Mouse (Mus musculus) intestine, postnatal 0 days (tissue): ENCODE measurements at regions not wholly inside any gene's neighbourhood (a gene's known extent, or its start where the extent isn't known, plus 50 kb on each side); places are given as distances from the start of the nearest gene placed in this dataset.

Source experiments
- ATAC-seq: fragments of 200-750 bp; cut with Nextera tagmentation; 2 replicates; pipeline ENCODE4 v1.8.0; 2017; ENCODE audit warnings: mild to moderate bottlenecking, moderate TSS enrichment, moderate library complexity
- H3K27ac ChIP-seq: fragments of 300-500 bp; sonication (generic); 2 replicates; pipeline ENCODE4 v1.5.1; 2014; ENCODE audit warnings: mild to moderate bottlenecking, low read depth, low read length, moderate library complexity
- H3K27me3 ChIP-seq: fragments of 300-500 bp; sonication (generic); replicated peaks from 2 replicates; pipeline ENCODE4 v1.6.1; 2014; ENCODE audit warnings: low read length, mixed read lengths; ENCODE audit not compliant: control insufficient read depth, insufficient read depth
- H3K36me3 ChIP-seq: fragments of 300-500 bp; sonication (generic); 2 replicates; pipeline ENCODE4 v1.6.1; 2014; ENCODE audit warnings: mild to moderate bottlenecking, moderate library complexity; ENCODE audit not compliant: control insufficient read depth, insufficient read depth
- H3K4me1 ChIP-seq: fragments of 300-500 bp; sonication (generic); replicated peaks from 2 replicates; pipeline ENCODE4 v1.6.1; 2014; ENCODE audit warnings: antibody characterized with exemption, low read length, mixed read lengths; ENCODE audit not compliant: control insufficient read depth, insufficient read depth
- H3K4me2 ChIP-seq: fragments of 300-500 bp; sonication (generic); replicated peaks from 2 replicates; pipeline ENCODE4 v1.6.1; 2014; ENCODE audit warnings: low read depth, mild to moderate bottlenecking, moderate library complexity
- H3K4me3 ChIP-seq: fragments of 300-500 bp; sonication (generic); 2 replicates; pipeline ENCODE4 v1.5.1; 2014; ENCODE audit warnings: low read depth, low read length
- H3K9ac ChIP-seq: fragments of 300-500 bp; sonication (generic); 2 replicates; pipeline ENCODE4 v1.6.1; 2014; ENCODE audit warnings: mild to moderate bottlenecking, low read depth, low read length
- H3K9me3 ChIP-seq: fragments of 300-500 bp; sonication (generic); 2 replicates; pipeline ENCODE4 v1.6.1; 2016; ENCODE audit warnings: mixed run types; ENCODE audit not compliant: control insufficient read depth
- CTCF ChIP-seq: sonication (generic); IDR thresholded peaks from 2 replicates; pipeline ENCODE4 v1.5.1; 2016; ENCODE audit warnings: low read depth, mild to moderate bottlenecking, control low read depth, antibody characterized with exemption, moderate library complexity
- WGBS: fragments of 180-500 bp; shearing (Covaris S2); extraction: QIAGEN DNeasy Blood & Tissue Kit; methylation state at CpG from one replicate; pipeline ENCODE4 v1.1.7; 2014; 5-methylcytosine and 5-hydroxymethylcytosine counted together

GRCm38 (mm10) chr11:111260691-111261383 is 194.9 kb downstream of the Kcnj2 start:
- ATAC-seq: no peak
- H3K4me2 ChIP-seq: no peak overlapping the region
- 57% methylated on average over 11 of the region's 11 CpGs for WGBS

GRCm38 (mm10) chr11:111273651-111274050 is 207.7 kb downstream of the Kcnj2 start:
- no peak for TF ChIP-seq CTCF
- Histone ChIP-seq H3K27me3 (no peaks in the 10 kb centered on the region), H3K9ac (no peak overlapping the region), H3K27ac (no peak overlapping the region), H3K9me3 (no peaks in the 10 kb centered on the region), H3K36me3 (no peaks in the 10 kb centered on the region), H3K4me1 (no peaks in the 10 kb centered on the region), H3K4me3 (no peak overlapping the region), H3K4me2 (no peak overlapping the region)
- ATAC-seq: no peak

More at GRCm38 (mm10) chr11:111260691-111261383, 194.9 kb downstream of the Kcnj2 start:
- no peaks in the 10 kb centered on the region for H3K27me3 ChIP-seq
- H3K27ac ChIP-seq: no peak overlapping the region
- no peak overlapping the region for H3K9ac ChIP-seq
- no peaks in the 10 kb centered on the region for H3K4me1 ChIP-seq
- H3K4me3 ChIP-seq: no peak overlapping the region
- no peak for TF ChIP-seq CTCF
- H3K9me3 ChIP-seq: no peaks in the 10 kb centered on the region
- no peaks in the 10 kb centered on the region for H3K36me3 ChIP-seq

- Histone ChIP-seq H3K9me3 (no peaks in the 10 kb centered on the region), H3K27ac (no peak overlapping the region), H3K4me3 (no peak overlapping the region), H3K4me2 (no peak overlapping the region), H3K9ac (no peak overlapping the region), H3K27me3 (no peaks in the 10 kb centered on the region), H3K36me3 (no peaks in the 10 kb centered on the region), H3K4me1 (no peaks in the 10 kb centered on the region)
- TF ChIP-seq CTCF: no peak
- 51% methylated on average over 2 of the region's 2 CpGs for WGBS
- ATAC-seq: no peak
These were observed 214.8 kb downstream of the Kcnj2 start for GRCm38 (mm10) chr11:111280769-111281168.

- Histone ChIP-seq H3K4me1 (no peaks in the 10 kb centered on the region), H3K9ac (no peak overlapping the region), H3K27me3 (no peaks in the 10 kb centered on the region), H3K4me3 (no peak overlapping the region), H3K4me2 (no peak overlapping the region), H3K9me3 (no peaks in the 10 kb centered on the region), H3K36me3 (no peaks in the 10 kb centered on the region), H3K27ac (no peak overlapping the region)
- 47% methylated on average over 7 of the region's 7 CpGs for WGBS
- ATAC-seq: no peak
- no peak for TF ChIP-seq CTCF
These were observed 215.5 kb downstream of the Kcnj2 start for GRCm38 (mm10) chr11:111281237-111282160.

- ATAC-seq: no peak
These were observed 216.3 kb downstream of the Kcnj2 start for GRCm38 (mm10) chr11:111282283-111282682.

GRCm38 (mm10) chr11:111290537-111290936 is 224.6 kb downstream of the Kcnj2 start:
- no peaks in the 10 kb centered on the region for H3K36me3 ChIP-seq
- no peak for ATAC-seq
- no peak overlapping the region for H3K9ac ChIP-seq
- no peak overlapping the region for H3K4me2 ChIP-seq
- no peak overlapping the region for H3K27ac ChIP-seq
- TF ChIP-seq CTCF: no peak
- H3K4me3 ChIP-seq: no peak overlapping the region
- H3K27me3 ChIP-seq: no peaks in the 10 kb centered on the region
- no peaks in the 10 kb centered on the region for H3K4me1 ChIP-seq
- H3K9me3 ChIP-seq: no peaks in the 10 kb centered on the region

More at GRCm38 (mm10) chr11:111282283-111282682, 216.3 kb downstream of the Kcnj2 start:
- TF ChIP-seq CTCF: no peak
- no peak overlapping the region for H3K4me2 ChIP-seq
- 67% methylated on average over 2 of the region's 2 CpGs for WGBS
- H3K27me3 ChIP-seq: no peaks in the 10 kb centered on the region
- H3K4me3 ChIP-seq: no peak overlapping the region
- H3K4me1 ChIP-seq: no peaks in the 10 kb centered on the region
- no peak overlapping the region for H3K9ac ChIP-seq
- H3K9me3 ChIP-seq: no peaks in the 10 kb centered on the region
- H3K36me3 ChIP-seq: no peaks in the 10 kb centered on the region
- no peak overlapping the region for H3K27ac ChIP-seq
